Mouse (Mus musculus): ENCODE measurements around the gene Ptch1. TPM values are rescaled to one million over a fixed set of nuclear protein-coding genes. Genes with fewer than 3 reads are reported as not detected.

The Ptch1 gene
- total RNA-seq, 2 experiments from 2014 or later = 37.3 to 49.6 TPM

DNA sequence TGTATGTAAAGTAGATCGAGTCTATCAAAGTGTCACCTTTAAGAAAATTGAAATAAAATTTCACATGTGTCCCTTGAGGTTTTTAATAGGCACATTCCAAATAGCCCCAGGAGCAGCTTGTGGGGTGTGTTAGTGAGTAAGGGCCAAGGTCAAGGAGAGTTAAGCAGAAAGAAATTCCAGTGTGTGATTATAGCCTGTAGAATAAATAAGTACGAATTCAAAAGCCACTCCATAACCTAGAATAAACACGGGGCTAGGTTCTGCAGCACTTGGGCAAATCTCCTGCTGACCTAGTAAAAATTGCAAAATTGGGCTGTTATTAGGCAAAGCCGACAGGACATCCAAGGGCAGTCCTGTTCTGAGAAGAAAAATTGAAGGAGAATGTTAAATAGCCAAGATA, 38.4 kb downstream of the Ptch1 start:
- DNase-seq = no peak

DNA sequence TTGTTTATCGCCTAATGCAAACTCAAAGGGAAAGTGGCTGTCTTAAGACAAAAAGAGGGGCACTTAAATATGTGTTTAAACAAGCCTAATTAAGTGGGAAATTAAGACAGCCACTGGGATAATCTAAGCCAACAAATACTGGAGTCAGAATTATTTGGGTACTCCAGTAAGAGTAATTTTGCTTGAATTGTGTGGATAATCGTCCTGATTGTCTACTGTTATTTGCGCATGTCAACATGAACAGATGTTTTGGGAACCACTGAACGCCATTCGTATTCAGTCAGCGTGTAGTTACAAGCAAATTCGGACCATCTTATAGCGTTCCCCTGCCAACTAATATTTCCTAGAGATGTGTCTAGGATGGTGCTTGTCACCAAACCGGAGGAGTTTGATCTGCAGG, 42.5 kb downstream of the Ptch1 start:
- DNase-seq = no peak

- DNase-seq = no peak
Measured at GRCm38 (mm10) chr13:63530371-63530764, 43.0 kb downstream of the Ptch1 start.

- DNase-seq = no peak
Measured at GRCm38 (mm10) chr13:63529602-63530370, 43.6 kb downstream of the Ptch1 start.

DNA sequence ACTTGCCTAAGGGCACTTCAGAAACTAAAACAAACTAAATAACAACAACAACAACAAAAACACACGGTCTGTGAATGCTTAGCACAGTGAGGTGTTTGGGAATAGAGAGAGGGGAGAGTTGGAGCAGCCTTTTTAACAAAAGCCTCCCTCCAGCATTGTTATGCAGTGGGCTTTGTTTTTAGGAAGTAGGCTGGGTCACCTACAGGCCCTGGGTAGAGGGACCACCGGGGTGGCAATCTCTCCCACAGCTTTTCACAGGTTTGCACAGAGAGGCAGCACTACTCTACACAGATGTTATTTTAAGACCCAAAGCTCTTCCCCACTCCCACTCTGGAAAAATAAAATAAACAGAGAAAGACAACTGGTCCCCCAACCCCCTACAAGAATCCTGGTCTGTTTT, 44.5 kb downstream of the Ptch1 start:
- no peak for DNase-seq

DNA sequence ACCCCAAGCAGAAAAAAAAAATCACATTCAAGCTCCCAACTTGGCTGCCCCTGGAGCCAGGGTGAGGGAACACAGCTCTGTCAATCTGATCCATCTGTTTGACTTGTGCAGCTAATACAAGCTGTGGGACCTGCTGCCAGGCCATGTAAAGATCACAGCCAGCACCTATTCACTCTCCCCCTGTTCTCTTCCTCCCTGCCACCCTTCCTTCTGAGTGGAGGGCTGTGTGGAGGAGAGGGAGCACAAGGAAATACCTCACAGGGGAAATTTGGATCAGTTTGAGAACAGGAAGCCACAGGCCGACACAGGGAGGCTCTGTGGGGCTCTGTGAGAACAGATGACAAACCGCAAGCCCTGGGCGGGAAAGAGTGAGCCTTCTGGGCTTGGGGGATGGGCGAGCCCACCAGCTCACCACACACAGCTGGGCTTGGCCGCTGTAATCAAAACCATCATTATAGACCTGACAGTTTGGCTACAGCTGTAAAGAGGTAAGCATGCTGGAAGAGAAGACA, 45.2 kb downstream of the Ptch1 start:
- DNase-seq = no peak

- DNase-seq = no peak
Measured at GRCm38 (mm10) chr13:63525571-63526197, 47.7 kb downstream of the Ptch1 start.

- DNase-seq = no peak
Measured at GRCm38 (mm10) chr13:63524608-63525570, 48.5 kb downstream of the Ptch1 start.

DNA sequence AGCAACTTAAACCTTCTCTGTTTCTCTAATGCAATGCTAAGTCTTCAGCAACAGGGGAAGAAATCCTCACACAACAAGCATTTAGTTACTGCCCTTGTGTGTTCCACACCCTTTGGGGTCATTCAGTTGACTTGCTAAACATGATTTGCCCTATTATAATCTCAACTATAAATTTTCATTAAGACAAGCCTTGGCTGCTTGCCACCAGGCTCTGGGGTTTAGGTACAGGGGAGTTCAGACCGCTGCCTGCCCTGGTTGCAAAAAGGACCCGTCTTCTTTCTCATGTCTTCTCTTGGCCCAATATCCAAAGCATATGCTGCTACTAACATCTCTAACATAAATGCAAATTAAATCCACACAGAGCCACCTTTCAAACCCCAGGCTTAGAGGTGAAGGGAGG, 49.3 kb downstream of the Ptch1 start:
- peak; percentile 42 to 64 for DNase-seq

- DNase-seq = no peak
Measured at GRCm38 (mm10) chr13:63522832-63523231, 50.6 kb downstream of the Ptch1 start.

- no peak for DNase-seq
Measured at GRCm38 (mm10) chr13:63520110-63520509, 53.3 kb downstream of the Ptch1 start.

DNA sequence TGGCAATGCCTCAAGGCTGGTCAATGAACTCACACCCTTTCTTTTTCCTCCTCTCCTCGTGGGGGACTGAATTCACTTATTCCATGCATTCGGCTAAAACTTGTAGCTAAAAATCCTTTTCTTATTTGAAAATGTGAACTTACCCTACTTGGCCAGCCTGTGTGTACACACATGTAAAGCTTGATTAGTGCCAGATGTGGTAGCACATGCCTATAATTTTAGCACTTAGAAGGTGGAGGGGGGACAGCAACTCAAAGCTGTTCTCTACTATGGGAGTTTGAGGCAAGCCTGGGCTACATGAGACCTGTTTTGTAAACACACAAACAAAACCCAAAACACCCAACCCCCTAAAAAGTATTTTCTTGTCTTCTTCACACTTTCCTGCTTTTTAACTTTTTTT, 56.9 kb downstream of the Ptch1 start:
- DNase-seq = no peak

DNA sequence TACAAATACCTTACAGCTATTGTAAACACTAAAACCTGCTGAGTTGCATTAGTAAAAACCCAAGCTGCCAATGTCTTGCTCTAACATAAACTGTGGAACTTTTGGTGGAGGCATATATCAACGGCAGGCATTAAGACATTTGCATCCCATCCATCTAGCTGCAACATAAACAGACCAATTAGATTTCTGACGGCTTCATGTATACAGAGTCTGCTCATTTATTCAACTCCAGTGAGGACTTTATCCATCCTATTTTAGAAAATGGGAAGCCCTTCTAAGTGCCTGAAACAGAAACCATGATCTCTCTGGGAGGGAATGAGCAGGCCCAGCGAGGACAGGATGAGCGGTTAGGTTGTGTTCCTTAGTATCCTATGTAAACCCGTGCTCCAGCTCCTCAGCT, 57.9 kb downstream of the Ptch1 start:
- DNase-seq = no peak

- DNase-seq = no peak
Measured at GRCm38 (mm10) chr13:63514931-63515360, 58.5 kb downstream of the Ptch1 start.

- peak; percentile 61 to 76 for DNase-seq
Measured at GRCm38 (mm10) chr13:63513374-63514098, 59.9 kb downstream of the Ptch1 start.

GRCm38 (mm10) chr13:63512411-63512810, 61.0 kb downstream of the Ptch1 start:
- peak; percentile 39 to 54 for DNase-seq

- DNase-seq = no peak
Measured at GRCm38 (mm10) chr13:63507821-63508220, 65.6 kb downstream of the Ptch1 start.

DNA sequence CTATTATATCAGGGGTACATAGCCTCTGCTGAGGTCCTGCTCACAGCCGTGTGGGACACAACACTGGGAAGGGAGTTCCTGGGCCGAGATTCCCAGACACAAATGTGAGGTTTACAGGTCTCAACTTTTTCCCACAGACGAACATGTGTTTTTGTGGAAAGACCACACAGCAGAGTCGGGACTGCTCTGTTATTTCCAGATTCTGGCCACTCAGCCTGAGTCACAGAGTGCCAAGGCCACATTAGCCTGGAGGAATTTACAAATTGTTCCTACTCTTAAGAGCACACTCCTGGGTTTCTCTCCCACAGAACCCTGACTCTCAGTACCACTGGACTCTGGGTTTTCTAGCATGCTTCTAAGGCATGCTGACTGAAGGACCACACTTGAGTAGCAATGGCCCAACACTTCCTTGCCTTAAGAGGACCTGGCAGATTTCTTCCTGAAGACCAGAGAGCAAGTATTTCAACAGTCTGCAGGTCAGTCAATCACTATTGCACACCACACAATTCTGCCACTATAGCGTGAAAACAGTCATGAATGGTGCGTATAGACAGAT, 66.3 kb downstream of the Ptch1 start:
- DNase-seq = peak; percentile 66 to 73

DNA sequence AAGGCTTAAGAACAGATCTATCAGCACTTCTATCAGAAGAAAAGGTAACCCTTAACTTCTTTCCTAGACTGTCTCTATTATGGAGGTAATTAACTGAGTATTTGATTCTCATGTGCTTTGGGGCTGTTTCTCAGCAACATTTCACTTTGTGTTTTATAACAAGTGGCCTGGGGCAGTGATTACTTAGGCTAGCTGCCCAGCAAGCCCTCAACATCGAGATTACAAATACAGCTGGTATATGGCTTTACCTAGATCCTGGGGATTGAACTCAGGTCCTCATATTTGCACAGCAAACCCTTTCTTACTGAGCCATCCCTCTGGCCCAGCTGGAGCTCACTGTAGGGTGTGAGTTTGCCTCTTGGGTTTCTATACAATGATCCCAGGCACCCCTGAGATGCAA, 67.0 kb downstream of the Ptch1 start:
- DNase-seq = no peak

- DNase-seq = no peak
Measured at GRCm38 (mm10) chr13:63502391-63502790, 71.0 kb downstream of the Ptch1 start.

- no peak for DNase-seq
Measured at GRCm38 (mm10) chr13:63499489-63499888, 73.9 kb downstream of the Ptch1 start.

Measured in adrenal gland, postnatal 36 days (tissue).